Mouse (Mus musculus): ENCODE data around the gene Grpel1. TPM values are rescaled to one million over a fixed set of nuclear protein-coding genes. Genes with fewer than 3 reads are reported as not detected.

Gene Grpel1
- total RNA-seq, 2 experiments from 2014 or later, result 24.3 to 24.7 TPM

DNA sequence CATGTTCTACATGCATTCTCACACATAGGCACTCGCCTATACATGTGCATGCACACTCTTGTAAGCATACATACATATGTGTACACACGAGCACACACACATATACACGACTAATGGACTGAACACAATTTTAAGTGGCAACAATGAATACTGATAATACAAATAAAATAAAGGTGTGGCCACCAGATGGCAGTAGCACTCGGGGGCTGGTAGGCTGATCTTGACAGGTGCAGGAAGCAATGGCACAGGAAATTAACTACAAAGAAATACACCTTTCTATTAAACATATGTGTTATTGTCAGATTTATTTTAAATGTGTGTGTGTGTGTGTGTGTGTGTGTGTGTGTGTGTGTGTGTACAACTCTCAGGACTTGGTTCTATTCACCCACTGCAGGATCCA, 5.9 kb upstream of the Grpel1 start:
- ATAC-seq (ENCODE audit: poor library complexity, severe bottlenecking), result peak; percentile 43; the same call in 1 of the 2 replicates

DNA sequence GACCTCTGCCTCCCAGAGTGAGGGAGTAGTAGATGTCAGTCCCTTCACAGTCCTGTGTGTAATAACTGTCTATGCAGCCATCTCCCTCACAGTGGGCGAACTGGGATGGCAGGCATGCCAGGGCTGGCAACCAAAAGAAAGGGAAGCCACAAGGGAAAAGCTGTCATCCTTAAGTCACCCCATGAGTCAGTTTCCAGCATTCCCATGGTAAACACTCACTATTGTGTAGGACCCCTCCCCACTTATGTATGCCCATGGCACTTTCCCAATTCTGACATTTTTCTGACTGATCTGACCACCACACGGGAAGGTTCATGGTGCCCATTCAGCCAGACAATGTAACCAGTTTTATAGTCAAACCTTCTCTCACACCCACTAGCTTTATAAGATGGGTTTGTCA, 4.1 kb upstream of the Grpel1 start:
- no peak for ATAC-seq (ENCODE audit: poor library complexity, severe bottlenecking)

DNA sequence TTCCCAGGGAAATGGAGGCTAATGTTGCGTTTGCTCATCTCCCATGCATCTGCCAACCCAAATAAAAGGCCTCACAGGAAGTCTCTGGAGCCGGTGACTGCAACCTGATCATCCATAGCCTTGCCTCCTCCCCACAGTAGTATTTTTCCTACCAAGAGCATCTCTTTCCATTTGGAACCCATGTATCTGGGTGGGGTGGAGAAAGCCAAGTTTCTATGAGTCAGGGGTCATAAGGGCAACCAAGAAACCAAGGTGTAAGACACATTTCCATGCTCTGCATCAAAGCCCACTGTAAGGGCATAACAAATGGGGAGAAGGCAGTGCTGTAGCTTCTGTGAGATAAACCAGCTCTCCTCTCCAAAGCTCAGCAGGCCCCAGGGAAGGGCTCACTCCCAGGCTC, 3.6 kb upstream of the Grpel1 start:
- ATAC-seq (ENCODE audit: poor library complexity, severe bottlenecking), result no peak

DNA sequence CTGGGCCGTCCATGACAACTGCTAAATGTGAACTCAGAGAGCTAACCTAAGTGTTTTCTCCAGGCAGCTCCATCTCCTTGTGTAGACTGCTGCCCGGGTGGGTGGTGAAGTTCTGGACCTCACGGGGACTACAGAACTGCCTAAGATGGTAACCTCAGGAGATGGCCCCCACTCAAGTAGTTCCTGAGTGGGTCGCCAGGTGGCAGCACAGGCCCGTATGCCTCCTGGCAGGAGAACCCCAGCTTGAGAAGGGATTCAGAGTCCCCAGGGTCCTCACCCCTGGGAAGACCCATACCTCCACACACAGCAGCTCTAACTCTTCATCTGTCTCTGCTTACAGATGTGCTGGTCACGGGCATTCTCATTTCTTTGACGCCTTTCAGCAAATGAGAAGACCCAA, 2.0 kb upstream of the Grpel1 start:
- ATAC-seq (ENCODE audit: poor library complexity, severe bottlenecking), result peak; percentile 43

DNA sequence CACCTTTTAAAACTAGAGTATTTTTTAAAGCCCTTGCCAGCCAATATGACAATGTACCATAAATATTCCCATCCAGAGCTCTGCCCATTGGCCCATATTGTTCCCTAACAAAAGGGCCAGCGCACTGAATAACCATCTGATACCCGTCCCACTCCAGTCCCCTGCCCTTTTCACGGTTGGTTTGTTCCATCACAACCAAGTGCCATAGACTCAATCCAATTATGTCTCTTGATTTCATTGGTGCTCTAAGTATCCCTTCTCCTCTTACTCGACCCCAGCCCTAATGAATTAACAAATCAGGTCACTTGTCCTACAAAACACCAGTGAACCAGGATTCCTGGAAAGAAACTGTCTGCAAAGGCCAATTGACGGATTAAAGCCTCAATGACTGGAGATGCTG, 1.4 kb upstream of the Grpel1 start:
- ATAC-seq (ENCODE audit: poor library complexity, severe bottlenecking), result no peak

DNA sequence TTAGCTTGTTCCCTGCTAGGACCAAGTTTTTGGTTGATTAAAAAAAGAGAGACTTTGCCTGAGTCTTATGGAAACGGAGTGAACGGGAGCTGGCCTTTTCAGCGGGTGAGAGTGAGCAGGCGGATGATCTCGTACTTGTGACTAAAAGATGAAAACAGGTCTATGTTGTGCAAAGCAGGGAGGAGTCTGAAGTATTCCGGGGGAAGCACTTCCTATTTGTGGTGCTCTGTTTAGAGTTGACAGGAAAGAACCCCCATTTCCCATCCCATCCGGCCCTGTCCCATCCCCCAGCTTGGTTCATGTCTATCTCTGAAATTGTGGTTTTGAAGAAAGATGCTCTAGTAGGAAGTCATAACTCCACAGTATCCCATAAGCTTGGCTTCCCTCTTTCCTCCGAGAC, 1.1 kb downstream of the Grpel1 start:
- no peak for ATAC-seq (ENCODE audit: poor library complexity, severe bottlenecking)

DNA sequence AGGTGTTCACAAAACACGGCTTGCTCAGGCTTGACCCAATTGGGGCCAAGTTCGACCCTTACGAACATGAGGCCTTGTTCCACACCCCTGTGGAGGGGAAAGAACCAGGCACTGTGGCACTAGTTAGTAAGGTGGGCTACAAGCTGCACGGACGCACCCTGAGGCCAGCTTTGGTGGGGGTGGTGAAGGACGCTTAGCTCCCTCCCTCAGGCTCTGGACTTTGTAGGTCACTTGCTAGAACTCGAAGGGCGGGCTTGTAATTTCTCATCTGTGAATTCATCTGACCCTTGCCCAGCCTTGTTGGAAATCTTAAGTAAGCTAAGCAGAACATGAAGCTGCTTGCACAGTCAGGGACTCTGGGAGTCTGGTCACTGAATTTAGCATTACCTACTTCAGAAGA, 6.4 kb downstream of the Grpel1 start:
- no peak for ATAC-seq (ENCODE audit: poor library complexity, severe bottlenecking)

DNA sequence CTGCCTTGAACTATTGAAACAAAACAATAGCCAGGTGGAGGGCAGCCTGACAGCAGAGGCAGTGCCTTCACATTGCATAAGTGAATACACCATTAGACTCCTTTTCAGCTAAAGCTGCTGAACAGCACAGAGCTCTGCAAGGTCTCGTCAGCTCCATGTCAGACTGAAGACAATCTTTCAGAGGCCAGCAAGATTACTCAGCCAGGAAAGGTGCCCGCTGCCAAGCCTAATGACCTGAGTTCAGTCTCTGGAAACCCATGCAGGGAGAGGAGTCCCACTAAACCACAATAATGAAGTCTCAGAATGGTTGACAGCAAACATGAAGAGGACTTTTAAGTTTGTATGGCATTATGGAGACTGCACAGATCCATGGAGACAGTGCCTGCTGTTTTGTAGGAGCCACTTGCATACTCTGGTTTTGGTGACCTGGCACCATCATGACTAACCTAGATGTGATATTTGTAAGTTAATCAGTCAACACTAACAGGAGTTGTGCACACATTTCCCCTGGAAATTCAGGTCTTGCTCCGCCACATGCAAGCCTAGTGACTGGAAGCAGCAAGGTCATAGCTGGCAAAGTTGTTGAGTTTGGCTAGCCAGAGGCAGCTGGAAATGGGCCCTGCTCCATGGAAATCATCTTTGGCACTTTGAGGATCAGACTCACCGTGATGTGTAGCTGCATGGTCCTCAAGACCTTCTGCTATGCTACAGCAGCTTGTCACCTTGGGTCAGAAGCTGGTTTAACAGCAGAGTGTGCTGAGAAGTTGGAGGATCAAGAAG, 8.3 kb downstream of the Grpel1 start:
- no peak for ATAC-seq (ENCODE audit: poor library complexity, severe bottlenecking)

DNA sequence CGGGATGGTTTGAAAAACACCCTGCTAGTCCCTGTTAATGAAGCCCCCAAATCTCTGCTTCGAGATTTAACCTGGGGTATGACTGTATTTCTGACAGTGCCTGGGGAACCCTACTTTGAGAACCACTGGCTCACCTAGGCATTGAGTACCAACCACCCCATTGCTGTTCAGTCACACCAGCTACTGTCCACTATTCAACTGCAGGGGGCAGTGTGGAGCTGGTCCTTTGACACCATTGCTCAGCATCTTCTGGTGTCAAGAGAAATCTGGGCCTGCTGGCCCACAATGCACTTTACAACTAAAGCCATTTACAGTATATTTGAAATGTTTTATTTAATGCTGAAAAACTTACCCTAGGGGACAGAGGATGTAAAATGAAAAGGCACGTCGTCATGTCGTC, 9.5 kb downstream of the Grpel1 start:
- ATAC-seq (ENCODE audit: poor library complexity, severe bottlenecking), result peak; percentile 91

DNA sequence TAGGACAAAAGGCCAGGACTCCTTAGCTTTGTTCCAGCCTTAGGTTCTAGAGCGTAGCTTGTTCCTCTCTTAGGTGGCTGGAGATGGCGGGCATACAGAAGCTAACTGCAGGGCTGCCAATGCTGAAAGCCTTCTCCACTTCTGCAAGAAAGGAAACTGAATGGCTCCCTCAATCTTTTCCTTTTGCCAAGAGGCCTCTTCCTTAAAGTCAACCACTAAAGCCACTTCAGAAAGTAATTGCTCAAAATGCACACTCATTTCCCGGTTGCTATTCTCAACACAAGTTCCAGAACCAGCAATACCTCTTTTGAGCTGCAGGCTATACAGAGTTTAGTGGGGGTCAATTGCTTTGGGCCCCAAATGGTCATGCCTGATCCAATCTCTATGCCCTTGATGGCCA, 12.7 kb downstream of the Grpel1 start:
- ATAC-seq (ENCODE audit: poor library complexity, severe bottlenecking), result peak; percentile 26; the same call in 1 of the 2 replicates

DNA sequence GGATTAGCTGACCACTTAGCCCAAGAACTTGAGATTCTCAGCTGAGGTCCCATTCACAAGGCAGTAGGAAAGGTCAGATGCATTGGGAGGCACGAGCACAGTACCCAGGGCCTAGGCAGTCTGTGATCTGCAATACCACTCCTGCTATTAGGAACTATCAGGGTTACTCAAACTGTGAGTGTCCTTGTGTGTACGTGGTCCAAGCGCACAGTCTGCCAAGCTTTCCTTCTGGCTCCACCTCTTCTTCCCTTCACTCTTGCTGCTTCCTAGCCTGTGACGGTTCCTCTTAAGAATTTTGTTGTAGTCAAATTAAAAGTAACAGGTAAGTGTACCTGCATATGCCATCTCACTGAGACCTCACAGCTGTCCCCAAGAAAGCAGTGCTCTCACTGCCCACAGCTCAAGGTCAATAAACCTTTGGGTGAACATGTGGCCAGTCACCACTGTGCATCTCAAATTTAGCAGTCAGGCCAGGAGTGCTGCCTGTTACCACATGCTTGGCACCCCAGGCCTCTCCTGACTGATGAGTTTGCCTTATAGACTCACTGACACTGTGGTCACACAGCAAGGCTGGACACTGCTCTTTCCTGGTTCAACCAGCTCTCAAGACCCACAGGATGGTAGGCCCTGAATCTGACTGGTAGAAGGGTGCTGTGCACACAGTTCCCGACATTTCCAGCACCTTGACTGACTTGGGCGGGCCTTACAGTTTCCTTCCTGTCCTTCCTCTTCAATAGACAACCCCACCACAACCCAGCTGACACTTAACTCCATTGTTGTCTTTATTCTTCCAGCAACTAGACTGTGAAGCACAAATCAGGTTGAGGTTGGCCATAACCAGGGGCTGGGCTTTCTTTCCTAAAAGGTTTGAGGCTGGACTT, 14.0 kb downstream of the Grpel1 start:
- no peak for ATAC-seq (ENCODE audit: poor library complexity, severe bottlenecking)

DNA sequence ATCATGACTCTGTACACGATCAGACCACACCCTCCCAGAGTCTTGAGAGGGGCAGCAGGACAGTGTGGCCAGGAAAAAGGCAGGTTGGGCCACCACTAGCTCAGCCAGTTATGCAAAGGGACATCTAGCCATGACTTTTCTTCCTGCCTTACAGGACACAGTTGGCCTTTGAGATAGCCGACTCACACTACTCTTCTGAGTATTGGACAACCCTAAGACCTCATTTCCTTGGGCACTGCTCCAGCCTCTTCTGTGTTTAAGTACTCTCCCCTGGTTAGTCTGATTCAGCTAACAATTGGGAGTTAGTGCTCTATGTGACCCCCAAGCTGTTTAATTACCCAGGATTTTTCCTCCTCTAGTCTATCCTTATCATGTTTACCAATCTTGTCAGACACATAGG, 14.9 kb downstream of the Grpel1 start:
- no peak for ATAC-seq (ENCODE audit: poor library complexity, severe bottlenecking)

DNA sequence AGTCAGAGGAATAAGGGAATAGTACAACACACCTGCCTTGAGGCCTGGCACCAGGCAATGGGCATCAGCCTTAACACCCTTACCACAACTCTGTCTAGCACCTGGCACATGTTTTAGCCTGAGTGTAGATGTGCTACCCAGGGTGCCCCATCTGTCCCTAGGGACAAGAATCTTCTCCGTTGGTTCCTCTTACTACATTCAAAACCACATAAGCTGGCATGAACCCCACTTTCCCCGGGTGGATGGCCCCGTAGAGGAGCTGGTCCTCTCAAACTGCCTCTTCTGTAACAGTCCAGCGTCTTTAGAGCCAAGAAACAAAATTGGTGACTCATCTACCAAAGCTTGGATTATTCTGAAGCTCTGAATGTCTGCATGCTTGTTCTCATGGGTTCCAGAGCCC, 15.6 kb downstream of the Grpel1 start:
- ATAC-seq (ENCODE audit: poor library complexity, severe bottlenecking), result no peak

DNA sequence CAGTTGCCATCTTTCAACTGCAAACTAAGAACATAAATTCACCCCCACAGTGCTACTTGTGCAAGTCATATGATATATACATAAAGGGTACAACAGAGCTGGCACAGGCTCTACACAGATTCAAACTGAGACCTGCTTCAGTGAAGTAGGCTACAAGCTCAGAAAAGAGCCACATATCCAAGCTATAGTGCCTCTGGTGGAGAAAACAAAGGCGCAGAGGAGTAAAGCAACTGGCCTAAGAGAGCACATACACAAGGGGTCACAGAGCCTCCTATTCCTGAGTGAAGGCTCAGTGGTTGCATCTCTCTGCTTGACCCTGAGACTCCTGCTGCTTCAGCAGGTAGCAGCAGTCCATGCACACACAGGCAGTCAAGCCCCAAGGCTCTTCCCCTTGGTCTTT, 16.3 kb downstream of the Grpel1 start:
- no peak for ATAC-seq (ENCODE audit: poor library complexity, severe bottlenecking)

DNA sequence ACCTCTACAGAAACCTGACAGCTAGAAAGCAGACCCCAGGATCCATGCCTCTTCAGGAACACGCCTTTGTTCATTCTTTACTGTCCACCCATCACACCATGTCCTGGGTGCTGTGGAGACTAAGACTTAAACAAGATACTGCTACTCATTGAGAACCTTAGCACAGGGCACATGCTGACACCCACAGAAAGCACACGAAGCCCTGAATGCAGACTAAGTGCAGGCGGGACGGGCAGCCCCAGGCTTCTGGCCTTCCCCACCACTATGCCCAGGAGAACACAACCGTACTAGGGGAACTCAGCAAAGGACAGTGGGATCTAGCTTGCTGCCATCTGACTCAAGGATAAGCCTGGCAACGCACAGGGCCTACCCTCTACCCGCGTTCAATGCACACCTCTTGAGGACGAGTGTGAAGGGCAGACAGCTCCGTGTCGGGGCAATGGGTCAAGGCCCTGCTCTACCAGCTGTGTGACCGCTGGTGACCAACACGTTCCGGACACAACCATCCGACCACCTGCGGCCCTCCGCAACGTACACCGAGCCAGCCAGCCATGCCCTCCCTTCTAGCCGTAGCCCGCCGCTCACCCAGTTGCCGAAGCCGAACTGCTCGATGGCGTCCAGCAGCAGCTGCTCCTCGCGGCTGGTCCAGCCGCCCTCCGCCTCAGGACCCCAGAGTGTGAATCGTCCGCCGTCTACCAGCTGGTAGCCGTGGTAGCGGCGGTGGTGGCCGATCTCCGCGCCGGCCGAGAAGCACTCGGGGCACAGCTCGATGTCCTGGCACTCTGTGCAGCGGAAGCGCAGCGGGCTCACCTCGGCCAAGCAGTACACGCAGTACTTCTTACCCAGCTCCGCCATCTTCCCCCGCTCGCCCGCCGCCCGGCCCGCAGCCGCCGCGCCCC, 18.7 kb downstream of the Grpel1 start:
- ATAC-seq (ENCODE audit: poor library complexity, severe bottlenecking), result peak; percentile 20

DNA sequence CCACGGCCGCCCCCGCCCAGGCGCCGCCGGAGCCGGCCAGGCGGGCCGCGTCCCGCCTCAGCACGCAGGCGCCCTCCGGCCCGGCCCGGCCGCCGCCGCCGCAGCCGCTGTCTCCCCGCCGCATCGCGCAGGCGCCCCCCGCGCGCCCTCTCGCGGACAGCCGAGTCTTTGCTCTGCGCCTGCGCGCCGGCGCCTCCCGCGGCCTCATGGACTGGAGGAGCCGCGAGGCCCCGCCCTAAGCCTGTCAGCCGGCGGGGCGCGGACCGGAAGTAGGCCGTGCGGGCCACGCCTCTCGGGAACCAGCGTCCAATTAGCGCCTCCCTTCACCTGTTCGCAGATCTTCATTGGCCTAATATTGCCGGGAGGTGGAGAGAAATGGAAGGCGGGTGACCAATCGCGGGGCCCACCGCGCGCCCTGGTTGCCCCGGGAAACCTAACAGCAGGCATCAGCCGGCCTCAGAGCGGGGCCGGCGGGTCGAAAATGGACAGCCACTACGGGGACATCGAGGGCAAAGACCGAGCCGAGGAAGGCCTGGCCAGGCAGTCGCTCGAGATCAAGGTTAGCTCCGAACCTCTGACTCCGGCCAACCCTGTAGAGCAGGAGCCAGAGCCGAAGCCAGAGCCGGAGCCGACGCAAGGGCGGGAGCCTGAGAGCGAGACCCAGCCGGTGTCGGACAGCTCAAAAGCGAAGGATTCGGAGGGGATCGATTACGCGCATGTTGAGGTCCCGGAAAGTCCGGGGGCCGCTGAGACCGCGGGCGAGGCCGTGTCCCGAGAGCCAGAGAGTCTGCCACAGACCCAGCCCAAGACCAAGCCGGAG, 19.6 kb downstream of the Grpel1 start, which contains the start of the genes Tada2b and Ccdc96:
TSS of gene Tada2b (minus strand) at position 115 of the 820 bp plus-strand sequence.
TSS of gene Ccdc96 (plus strand) at position 418 of the 820 bp plus-strand sequence.
- peak; percentile 91 for ATAC-seq (ENCODE audit: poor library complexity, severe bottlenecking)

DNA sequence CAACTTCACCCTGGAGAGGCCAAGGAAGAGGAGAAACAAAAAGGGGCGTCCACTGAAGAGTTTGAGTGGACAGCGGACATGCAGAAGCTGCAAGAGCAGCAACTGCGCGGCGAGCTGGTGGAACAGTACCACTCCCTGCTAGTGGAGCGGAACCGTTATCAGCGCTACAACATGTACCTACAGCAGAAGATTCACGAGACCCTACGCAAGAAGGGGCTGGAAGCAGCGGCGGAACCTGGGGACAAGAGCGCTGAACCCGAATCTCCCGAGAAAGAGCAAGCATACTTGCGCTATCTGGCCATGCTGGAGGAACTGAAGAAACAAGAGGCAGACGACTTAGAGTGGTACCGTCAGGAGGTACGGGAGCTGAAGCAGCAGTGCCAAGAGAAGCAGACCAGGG, 20.5 kb downstream of the Grpel1 start:
- no peak for ATAC-seq (ENCODE audit: poor library complexity, severe bottlenecking)

DNA sequence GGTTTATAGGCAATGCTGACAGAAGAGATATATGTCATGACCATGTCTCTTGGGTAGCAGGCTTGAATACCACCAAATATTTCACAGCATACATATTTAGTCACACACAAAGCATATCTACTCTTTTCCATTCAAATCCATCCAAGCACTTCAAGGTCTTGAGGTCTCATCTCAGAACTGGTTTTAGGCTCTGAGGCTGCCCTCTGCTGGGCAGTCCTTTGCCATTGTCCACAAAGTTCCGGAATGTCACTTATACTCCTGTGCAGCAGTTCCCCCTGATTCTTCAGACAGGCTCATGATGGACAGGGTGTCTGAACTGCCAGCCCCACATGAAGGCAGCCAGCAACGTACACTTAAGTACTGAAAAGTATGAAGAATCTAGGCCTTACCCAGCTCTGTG, 24.4 kb downstream of the Grpel1 start:
- no peak for ATAC-seq (ENCODE audit: poor library complexity, severe bottlenecking)

DNA sequence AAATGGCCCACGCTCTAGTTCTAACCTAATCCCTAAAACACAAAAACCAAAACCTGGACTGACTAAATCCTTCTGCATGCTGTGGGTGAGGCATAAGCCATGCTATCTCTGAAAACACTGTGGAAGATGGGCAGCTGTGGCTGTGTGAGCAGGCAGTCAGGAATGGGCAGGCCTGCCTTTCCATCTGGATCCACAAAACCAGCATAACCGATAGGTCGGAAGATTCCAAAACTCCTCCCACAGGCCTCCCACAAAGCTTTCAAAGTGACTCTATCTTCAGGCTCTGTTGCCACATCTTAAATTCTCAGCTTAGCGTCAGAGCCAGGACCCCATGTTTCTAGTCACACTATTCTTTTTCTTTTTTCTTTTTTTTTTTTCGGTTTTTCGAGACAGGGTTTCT, 29.1 kb downstream of the Grpel1 start:
- no peak for ATAC-seq (ENCODE audit: poor library complexity, severe bottlenecking)

DNA sequence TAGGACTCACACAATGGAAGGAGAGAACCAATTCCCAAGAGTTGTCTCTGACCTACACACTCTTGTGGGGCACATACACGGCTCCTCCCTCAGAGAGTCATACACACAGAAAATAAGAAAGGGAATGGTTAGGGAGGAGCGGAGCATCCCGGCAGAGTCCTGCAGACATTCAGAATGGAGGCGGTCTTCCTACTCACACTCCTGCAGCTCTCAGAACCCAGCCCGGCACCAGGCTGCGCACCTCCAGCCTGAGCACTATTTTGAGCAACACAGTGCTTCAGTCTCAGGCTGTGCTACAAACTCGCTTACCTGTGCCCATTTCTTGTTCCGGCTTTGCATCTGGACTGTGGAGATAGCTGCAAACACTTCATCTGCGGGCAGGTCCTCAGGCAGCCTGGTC, 29.9 kb downstream of the Grpel1 start:
- ATAC-seq (ENCODE audit: poor library complexity, severe bottlenecking), result no peak

Measured in megakaryocyte, adult 5-6 weeks (primary cell).